Mouse (Mus musculus) embryonic stem cell, embryonic (primary cell): ENCODE measurements at regions not wholly inside any gene's neighbourhood (a gene's known extent, or its start where the extent isn't known, plus 50 kb on each side); places are given as distances from the start of the nearest gene placed in this dataset.
"Not testable (repeated sequence)": the region's sequence is repeated elsewhere in the genome, so short reads cannot be mapped to it uniquely, and the experiment has no call there.

Source experiments
- CTCF ChIA-PET, 4 experiments: fragments of 300-600 bp in 2 of 4; fragments of 350-600 bp in 2 of 4; sonication (Branson Sonifier 250); formaldehyde crosslinking; loops; one replicate each; lab custom pipeline; 2022; ENCODE audit warnings: inconsistent platforms in 2 of 4; lab: Charles Lee
- POLR2A ChIA-PET, 4 experiments: fragments of 300-600 bp in 2 of 4; fragments of 350-600 bp in 2 of 4; sonication (Branson Sonifier 250); formaldehyde crosslinking; loops; one replicate each; lab custom pipeline; 2022; ENCODE audit warnings: antibody characterized with exemption in 4 of 4, inconsistent platforms in 1 of 4; lab: Charles Lee

- ChIA-PET POLR2A (no interaction called here), CTCF (interaction anchor here in 1 of 4 experiments (0.5 kb wide), 1 partner anchor 602 kb away, joined by 4 read pairs; no protein-coding TSS in a partner anchor)
These were observed 233.2 kb upstream of the Anxa10 start for GRCm38 (mm10) chr8:62356185-62356584.

- POLR2A ChIA-PET, CTCF ChIA-PET: not testable (repeated sequence)
These were observed 221.0 kb upstream of the Anxa10 start for GRCm38 (mm10) chr8:62343931-62344330.
